Mouse (Mus musculus) hindbrain, embryonic 15.5 days (tissue): ENCODE results near the gene Nell2. TPM values are rescaled to one million over a fixed set of nuclear protein-coding genes. Genes with fewer than 3 reads are reported as not detected.
A peak's percentile ranks its signal among the peaks of the same experiment; 100 is the strongest.
"Not testable (repeated sequence)": the region's sequence is repeated elsewhere in the genome, so short reads cannot be mapped to it uniquely, and the experiment has no call there.

Source experiments
- ATAC-seq: fragments of 200-750 bp; cut with Nextera tagmentation; 2 replicates; pipeline ENCODE4 v1.8.0; 2017; ENCODE audit warnings: low read depth, moderate number of reproducible peaks, moderate TSS enrichment; ENCODE audit not compliant: low FRiP score
- H3K27ac ChIP-seq: fragments of 300-500 bp; sonication (generic); replicated peaks from 2 replicates; pipeline ENCODE4 v1.5.1; 2015; ENCODE audit warnings: mild to moderate bottlenecking, inconsistent platforms
- H3K27me3 ChIP-seq: fragments of 300-500 bp; sonication (generic); 2 replicates; pipeline ENCODE4 v1.6.1; 2015; ENCODE audit warnings: control low read depth, inconsistent platforms
- H3K36me3 ChIP-seq: fragments of 300-500 bp; sonication (generic); 2 replicates; pipeline ENCODE4 v1.6.1; 2015; ENCODE audit warnings: control low read depth, inconsistent platforms
- H3K4me1 ChIP-seq: fragments of 300-500 bp; sonication (generic); replicated peaks from 2 replicates; pipeline ENCODE4 v1.6.1; 2015; ENCODE audit warnings: control low read depth, inconsistent platforms
- H3K4me2 ChIP-seq: fragments of 300-500 bp; sonication (generic); 2 replicates; pipeline ENCODE4 v1.6.1; 2015; ENCODE audit warnings: moderate library complexity, mild to moderate bottlenecking, inconsistent platforms
- H3K4me3 ChIP-seq: fragments of 300-500 bp; sonication (generic); 2 replicates; pipeline ENCODE4 v1.5.1; 2015; ENCODE audit warnings: mild to moderate bottlenecking, inconsistent platforms
- H3K9ac ChIP-seq: fragments of 300-500 bp; sonication (generic); 2 replicates; pipeline ENCODE4 v1.6.1; 2015; ENCODE audit warnings: inconsistent platforms
- H3K9me3 ChIP-seq: fragments of 300-500 bp; sonication (generic); 2 replicates; pipeline ENCODE4 v1.6.1; 2016; ENCODE audit warnings: control low read depth, inconsistent platforms
- WGBS: fragments of 180-500 bp; shearing (Covaris S2); methylation state at CpG from one replicate; pipeline ENCODE4 v1.1.7; 2015; 5-methylcytosine and 5-hydroxymethylcytosine counted together
- polyA plus RNA-seq: library from polyadenylated mRNA; unstranded; fragments of >200 nt; fragmentation: Nextera tagmentation; extraction: Ambion mirVana; gene quantifications from 2 replicates; pipeline ENCODE4 v1.2.1, GENCODE M21; 2015

Nell2 gene
- polyA plus RNA-seq, 1 experiment from 2014 or later: 176 TPM

- ATAC-seq: 0 out of 2 replicates have a peak, but pooled peaks have one; percentile 19
- no peaks in the 10 kb centered on the region for H3K9me3 ChIP-seq
- H3K36me3 ChIP-seq: no peaks in the 10 kb centered on the region
- H3K27ac ChIP-seq: peak overlapping the region; percentile 82
- H3K9ac ChIP-seq: peak overlapping the region; percentile 57
- H3K4me1 ChIP-seq: peaks cover 18% of the 10 kb centered on the region
- no peaks in the 10 kb centered on the region; the same call in 1 of the 2 replicates for H3K27me3 ChIP-seq
- peak overlapping the region; percentile 60 for H3K4me3 ChIP-seq
- WGBS: under 1% methylated on average over 27 of the region's 27 CpGs
- peak overlapping the region; percentile 89 for H3K4me2 ChIP-seq
These were observed 1.5 kb downstream of the Nell2 start for GRCm38 (mm10) chr15:95526626-95527411.

- no peak for ATAC-seq
- 9% methylated on average over 5 of the region's 5 CpGs for WGBS
- H3K9ac ChIP-seq: peak overlapping the region; percentile 37
- peak overlapping the region; percentile 60 for H3K4me3 ChIP-seq
- no peaks in the 10 kb centered on the region for H3K36me3 ChIP-seq
- H3K4me2 ChIP-seq: peak overlapping the region; percentile 89
- H3K4me1 ChIP-seq: peaks cover 18% of the 10 kb centered on the region
- H3K27me3 ChIP-seq: no peaks in the 10 kb centered on the region; the same call in 1 of the 2 replicates
- H3K9me3 ChIP-seq: no peaks in the 10 kb centered on the region
- H3K27ac ChIP-seq: peak overlapping the region; percentile 82; the same call in 1 of the 2 replicates
These were observed 2.4 kb downstream of the Nell2 start for GRCm38 (mm10) chr15:95525997-95526396.

- Histone ChIP-seq H3K9me3 (no peaks in the 10 kb centered on the region), H3K9ac (no peak overlapping the region), H3K4me2 (no peak overlapping the region), H3K4me3 (no peak overlapping the region), H3K4me1 (no peaks in the 10 kb centered on the region), H3K36me3 (peaks cover 6% of the 10 kb centered on the region; the same call in 1 of the 2 replicates), H3K27me3 (no peaks in the 10 kb centered on the region), H3K27ac (no peak overlapping the region)
- no peak for ATAC-seq
- WGBS: 79% methylated on average over 3 of the region's 3 CpGs
These were observed 10.2 kb downstream of the Nell2 start for GRCm38 (mm10) chr15:95518204-95518603.

GRCm38 (mm10) chr15:95513306-95513705 lies 15.1 kb downstream of the Nell2 start:
- WGBS: 96% methylated on average over 2 of the region's 2 CpGs
- ATAC-seq, H3K4me3 ChIP-seq, H3K27me3 ChIP-seq, H3K9ac ChIP-seq, H3K9me3 ChIP-seq, H3K27ac ChIP-seq, H3K4me1 ChIP-seq, H3K36me3 ChIP-seq, H3K4me2 ChIP-seq: not testable (repeated sequence)

GRCm38 (mm10) chr15:95495666-95496065 lies 32.7 kb downstream of the Nell2 start:
- WGBS: 87% methylated on average over 4 of the region's 4 CpGs
- ATAC-seq: no peak
- no peak overlapping the region for H3K27ac ChIP-seq

GRCm38 (mm10) chr15:95495193-95495592 lies 33.2 kb downstream of the Nell2 start:
- WGBS: 63% methylated on average over 8 of the region's 8 CpGs
- Histone ChIP-seq H3K4me2 (no peak overlapping the region), H3K4me1 (0 out of 2 replicates have a peak, but pooled peaks cover 6% of the 10 kb centered on the region), H3K27me3 (no peaks in the 10 kb centered on the region), H3K4me3 (no peak overlapping the region), H3K9ac (no peak overlapping the region), H3K36me3 (no peaks in the 10 kb centered on the region), H3K27ac (no peak overlapping the region), H3K9me3 (no peaks in the 10 kb centered on the region)
- ATAC-seq: no peak

More at GRCm38 (mm10) chr15:95495666-95496065, 32.7 kb downstream of the Nell2 start:
- Histone ChIP-seq H3K9me3 (no peaks in the 10 kb centered on the region), H3K9ac (no peak overlapping the region), H3K4me1 (0 out of 2 replicates have a peak, but pooled peaks cover 6% of the 10 kb centered on the region), H3K27me3 (no peaks in the 10 kb centered on the region), H3K36me3 (no peaks in the 10 kb centered on the region), H3K4me3 (no peak overlapping the region), H3K4me2 (no peak overlapping the region)

GRCm38 (mm10) chr15:95492201-95492600 lies 36.2 kb downstream of the Nell2 start:
- Histone ChIP-seq H3K36me3 (no peaks in the 10 kb centered on the region), H3K4me2 (no peak overlapping the region), H3K27ac (no peak overlapping the region), H3K9ac (no peak overlapping the region), H3K9me3 (no peaks in the 10 kb centered on the region), H3K4me3 (no peak overlapping the region), H3K4me1 (peaks cover 16% of the 10 kb centered on the region), H3K27me3 (no peaks in the 10 kb centered on the region)
- WGBS: 60% methylated on average over 5 of the region's 5 CpGs
- no peak for ATAC-seq

GRCm38 (mm10) chr15:95489174-95489573 lies 39.2 kb downstream of the Nell2 start:
- WGBS: 39% methylated on average over 4 of the region's 4 CpGs
- Histone ChIP-seq H3K36me3 (no peaks in the 10 kb centered on the region), H3K27me3 (no peaks in the 10 kb centered on the region), H3K9me3 (no peaks in the 10 kb centered on the region), H3K4me1 (peaks cover 16% of the 10 kb centered on the region), H3K4me3 (no peak overlapping the region), H3K4me2 (no peak overlapping the region), H3K9ac (no peak overlapping the region), H3K27ac (no peak overlapping the region)
- no peak for ATAC-seq

GRCm38 (mm10) chr15:95487961-95488360 lies 40.4 kb downstream of the Nell2 start:
- no peaks in the 10 kb centered on the region for H3K9me3 ChIP-seq
- H3K9ac ChIP-seq: no peak overlapping the region
- H3K4me1 ChIP-seq: peaks cover 16% of the 10 kb centered on the region
- H3K27ac ChIP-seq: no peak overlapping the region
- H3K36me3 ChIP-seq: no peaks in the 10 kb centered on the region
- no peak overlapping the region for H3K4me3 ChIP-seq
- H3K4me2 ChIP-seq: no peak overlapping the region
- no peak for ATAC-seq
- no peaks in the 10 kb centered on the region for H3K27me3 ChIP-seq
- 79% methylated on average over 5 of the region's 5 CpGs for WGBS

- Histone ChIP-seq H3K9ac (no peak overlapping the region), H3K4me2 (no peak overlapping the region), H3K4me3 (no peak overlapping the region), H3K27ac (no peak overlapping the region), H3K4me1 (0 out of 2 replicates have a peak, but pooled peaks cover 3% of the 10 kb centered on the region), H3K9me3 (no peaks in the 10 kb centered on the region), H3K36me3 (no peaks in the 10 kb centered on the region), H3K27me3 (no peaks in the 10 kb centered on the region)
- no peak for ATAC-seq
- 67% methylated on average over 9 of the region's 9 CpGs for WGBS
These were observed 46.4 kb downstream of the Nell2 start for GRCm38 (mm10) chr15:95482002-95482401.

GRCm38 (mm10) chr15:95481585-95481984 lies 46.8 kb downstream of the Nell2 start:
- Histone ChIP-seq H3K9ac (no peak overlapping the region), H3K9me3 (no peaks in the 10 kb centered on the region), H3K4me2 (no peak overlapping the region), H3K27me3 (no peaks in the 10 kb centered on the region), H3K4me1 (0 out of 2 replicates have a peak, but pooled peaks cover 3% of the 10 kb centered on the region), H3K27ac (no peak overlapping the region), H3K36me3 (no peaks in the 10 kb centered on the region), H3K4me3 (no peak overlapping the region)
- 95% methylated on average over 4 of the region's 4 CpGs for WGBS
- no peak for ATAC-seq

GRCm38 (mm10) chr15:95476440-95476839 lies 51.9 kb downstream of the Nell2 start:
- no peaks in the 10 kb centered on the region for H3K27me3 ChIP-seq
- ATAC-seq: no peak
- WGBS: 94% methylated on average over 3 of the region's 3 CpGs
- H3K27ac ChIP-seq: no peak overlapping the region
- no peak overlapping the region for H3K4me2 ChIP-seq
- 0 out of 2 replicates have a peak, but pooled peaks cover 2% of the 10 kb centered on the region for H3K36me3 ChIP-seq
- H3K4me1 ChIP-seq: 0 out of 2 replicates have a peak, but pooled peaks cover 3% of the 10 kb centered on the region
- H3K9ac ChIP-seq: no peak overlapping the region
- H3K4me3 ChIP-seq: no peak overlapping the region
- no peaks in the 10 kb centered on the region for H3K9me3 ChIP-seq
